Mouse (Mus musculus) cerebellum, adult 2 months (tissue): Measurements from ENCODE around the gene Aldh1a1. TPM values are rescaled to one million over a fixed set of nuclear protein-coding genes. Genes with fewer than 3 reads are reported as not detected.

Source experiments
- DNase-seq, 2 experiments: peaks; one replicate each; pipeline ENCODE4 v3.0.0; 2021
- H3K27ac ChIP-seq: fragments of 200-500 bp; 2 replicates; pipeline ENCODE4 v1.5.1; 2012; ENCODE audit warnings: low read length, control low read depth, inconsistent platforms; ENCODE audit not compliant: insufficient read depth
- H3K27me3 ChIP-seq: fragments of 200-500 bp; 2 replicates; pipeline ENCODE4 v1.6.1; 2012; ENCODE audit warnings: inconsistent platforms, mild to moderate bottlenecking, low read length, moderate library complexity; ENCODE audit not compliant: control insufficient read depth, insufficient read depth
- H3K4me1 ChIP-seq: fragments of 200-500 bp; 2 replicates; pipeline ENCODE4 v1.6.1; 2011; ENCODE audit warnings: low read length; ENCODE audit not compliant: control insufficient read depth, insufficient read depth
- H3K4me3 ChIP-seq: fragments of 200-500 bp; replicated peaks from 2 replicates; pipeline ENCODE3; 2011; ENCODE audit warnings: mild to moderate bottlenecking, low read depth, low read length, control low read depth; ENCODE audit not compliant: insufficient read depth
- CTCF ChIP-seq: fragments of 200-500 bp; IDR thresholded peaks from 2 replicates; pipeline ENCODE4 v1.5.1; 2011; ENCODE audit warnings: low read depth, mild to moderate bottlenecking, control low read depth, low read length, moderate library complexity, borderline replicate concordance; ENCODE audit not compliant: insufficient read depth
- POLR2A ChIP-seq: fragments of 200-500 bp; IDR thresholded peaks from 2 replicates; pipeline ENCODE4 v1.6.1; 2011; ENCODE audit warnings: low read length, control low read depth, borderline replicate concordance; ENCODE audit not compliant: insufficient read depth
- WGBS: fragments of 180-500 bp; shearing (Covaris S2); methylation state at CpG from one replicate; pipeline ENCODE4 v1.1.7; 2018; 5-methylcytosine and 5-hydroxymethylcytosine counted together
- polyA plus RNA-seq: library from polyadenylated mRNA; depleted of rRNA; stranded (reverse); fragments of >200 nt; gene quantifications from 2 replicates; pipeline ENCODE4 v1.2.3, GENCODE M21; 2012

Gene Aldh1a1
- polyA plus RNA-seq, 1 experiment, result 274 TPM

- DNase-seq, result no peak
- Histone ChIP-seq H3K27ac (no peak overlapping the region), H3K4me1 (no peaks in the 10 kb centered on the region), H3K27me3 (no peaks in the 10 kb centered on the region), H3K4me3 (no peak overlapping the region)
- TF ChIP-seq CTCF (no peak), POLR2A (no peak)
- WGBS, result 83% methylated on average over 3 of the region's 3 CpGs
Measured at GRCm38 (mm10) chr19:20576984-20577383, 84.5 kb downstream of the Aldh1a1 start.

- H3K4me1 ChIP-seq, result no peaks in the 10 kb centered on the region
- no peak overlapping the region for H3K27ac ChIP-seq
- H3K27me3 ChIP-seq, result no peaks in the 10 kb centered on the region
- DNase-seq, result no peak
- no peak overlapping the region for H3K4me3 ChIP-seq
- WGBS, result 84% methylated on average over 5 of the region's 5 CpGs
- no peak for TF ChIP-seq POLR2A
Measured at GRCm38 (mm10) chr19:20577429-20577828, 84.9 kb downstream of the Aldh1a1 start.

- Histone ChIP-seq H3K27me3 (no peaks in the 10 kb centered on the region), H3K27ac (no peak overlapping the region), H3K4me1 (no peaks in the 10 kb centered on the region), H3K4me3 (no peak overlapping the region)
- DNase-seq, result no peak
- no peak for TF ChIP-seq POLR2A
- no peak for TF ChIP-seq CTCF
Measured at GRCm38 (mm10) chr19:20599951-20600350, 107.4 kb downstream of the Aldh1a1 start.

GRCm38 (mm10) chr19:20601739-20602138, 109.2 kb downstream of the Aldh1a1 start:
- no peak for TF ChIP-seq POLR2A
- no peak for TF ChIP-seq CTCF
- DNase-seq, result no peak
- 78% methylated on average over 3 of the region's 3 CpGs for WGBS

GRCm38 (mm10) chr19:20603212-20603611, 110.7 kb downstream of the Aldh1a1 start:
- 52% methylated on average over 1 of the region's 1 CpGs for WGBS

More at GRCm38 (mm10) chr19:20601739-20602138, 109.2 kb downstream of the Aldh1a1 start:
- H3K27ac ChIP-seq, result no peak overlapping the region
- no peaks in the 10 kb centered on the region for H3K4me1 ChIP-seq
- no peak overlapping the region for H3K4me3 ChIP-seq
- no peaks in the 10 kb centered on the region for H3K27me3 ChIP-seq

GRCm38 (mm10) chr19:20603866-20604265, 111.4 kb downstream of the Aldh1a1 start:
- Histone ChIP-seq H3K4me1 (no peaks in the 10 kb centered on the region), H3K27ac (no peak overlapping the region), H3K4me3 (no peak overlapping the region), H3K27me3 (no peaks in the 10 kb centered on the region)
- 60% methylated on average over 2 of the region's 2 CpGs for WGBS
- DNase-seq, result no peak
- no peak for TF ChIP-seq CTCF
- TF ChIP-seq POLR2A, result no peak

More at GRCm38 (mm10) chr19:20603212-20603611, 110.7 kb downstream of the Aldh1a1 start:
- no peak overlapping the region for H3K4me3 ChIP-seq
- no peaks in the 10 kb centered on the region for H3K4me1 ChIP-seq
- no peak overlapping the region for H3K27ac ChIP-seq
- TF ChIP-seq CTCF, result no peak
- no peak for TF ChIP-seq POLR2A
- DNase-seq, result no peak
- H3K27me3 ChIP-seq, result no peaks in the 10 kb centered on the region

- no peaks in the 10 kb centered on the region for H3K27me3 ChIP-seq
- no peak overlapping the region for H3K27ac ChIP-seq
- WGBS, result 67% methylated on average over 3 of the region's 3 CpGs
- no peak overlapping the region for H3K4me3 ChIP-seq
- no peak for TF ChIP-seq CTCF
- TF ChIP-seq POLR2A, result no peak
- no peaks in the 10 kb centered on the region for H3K4me1 ChIP-seq
- DNase-seq, result no peak
Measured at GRCm38 (mm10) chr19:20614252-20614930, 121.9 kb downstream of the Aldh1a1 start.

GRCm38 (mm10) chr19:20622434-20622833, 129.9 kb downstream of the Aldh1a1 start:
- H3K27ac ChIP-seq, result no peak overlapping the region
- 40% methylated on average over 2 of the region's 2 CpGs for WGBS

More at GRCm38 (mm10) chr19:20622434-20622833, 129.9 kb downstream of the Aldh1a1 start:
- no peak overlapping the region for H3K4me3 ChIP-seq
- no peaks in the 10 kb centered on the region for H3K4me1 ChIP-seq
- no peak for DNase-seq
- no peaks in the 10 kb centered on the region for H3K27me3 ChIP-seq
- TF ChIP-seq POLR2A, result no peak
- no peak for TF ChIP-seq CTCF
